Mouse (Mus musculus): ENCODE measurements around the gene Rab44. TPM values are rescaled to one million over a fixed set of nuclear protein-coding genes. Genes with fewer than 3 reads are reported as not detected.

Rab44 gene
- total RNA-seq, 2 experiments from 2014 or later: 0.31 to 0.34 TPM

DNA sequence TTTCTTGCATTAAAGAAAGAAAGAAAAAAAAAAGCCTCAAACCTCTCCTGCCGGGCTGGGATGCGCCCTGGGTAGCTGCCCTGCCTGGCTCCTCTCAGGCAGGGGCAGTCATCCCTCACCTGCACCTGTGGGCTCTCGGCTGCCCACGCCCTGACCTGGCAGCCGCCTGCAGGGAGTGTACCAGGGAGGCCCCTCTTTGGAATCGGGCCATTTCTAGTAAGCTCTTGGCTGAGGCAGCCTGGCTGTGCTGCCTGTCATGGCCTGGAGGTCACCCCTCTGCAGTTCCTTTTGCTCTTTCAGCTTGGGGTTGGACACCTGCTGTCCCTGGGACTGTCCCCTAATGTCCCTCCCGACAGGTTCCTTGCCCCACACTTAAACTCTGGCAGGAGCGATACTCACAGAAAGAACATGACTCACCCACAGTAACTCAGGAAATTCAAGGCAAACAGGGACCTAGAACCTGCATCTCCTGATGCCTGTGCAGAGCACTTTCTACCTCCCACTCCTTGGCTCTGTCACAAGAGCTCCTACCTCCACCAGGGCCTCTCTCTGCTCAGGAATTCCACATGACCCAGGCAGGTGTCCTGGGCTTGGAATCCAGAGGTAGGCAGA is 52.1 kb downstream of the Rab44 start:
- no peak for DNase-seq (ENCODE audit: low spot score)

DNA sequence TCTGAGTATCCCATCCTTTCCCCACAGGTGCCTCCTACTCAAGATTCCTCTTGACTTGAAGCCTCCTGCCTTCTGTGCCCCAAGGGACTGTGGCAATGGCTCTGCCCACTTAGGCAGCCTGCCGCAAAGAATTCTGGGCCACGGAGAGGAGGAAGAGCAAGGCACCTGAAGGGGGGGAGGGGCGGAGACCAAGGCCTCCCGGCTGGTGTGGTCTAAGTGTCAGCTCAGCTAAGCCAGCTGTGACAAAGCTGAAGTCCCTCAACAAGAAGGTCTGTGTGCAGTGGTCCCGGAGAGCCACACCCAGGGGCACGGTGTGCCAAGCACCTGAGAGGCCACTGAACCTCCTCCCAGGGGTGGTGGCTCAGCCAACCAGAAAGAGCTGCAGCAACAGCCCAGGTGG is 53.4 kb downstream of the Rab44 start:
- DNase-seq (ENCODE audit: low spot score): no peak

GRCm38 (mm10) chr17:29168438-29168837 is 54.5 kb downstream of the Rab44 start:
- no peak for DNase-seq (ENCODE audit: low spot score)

DNA sequence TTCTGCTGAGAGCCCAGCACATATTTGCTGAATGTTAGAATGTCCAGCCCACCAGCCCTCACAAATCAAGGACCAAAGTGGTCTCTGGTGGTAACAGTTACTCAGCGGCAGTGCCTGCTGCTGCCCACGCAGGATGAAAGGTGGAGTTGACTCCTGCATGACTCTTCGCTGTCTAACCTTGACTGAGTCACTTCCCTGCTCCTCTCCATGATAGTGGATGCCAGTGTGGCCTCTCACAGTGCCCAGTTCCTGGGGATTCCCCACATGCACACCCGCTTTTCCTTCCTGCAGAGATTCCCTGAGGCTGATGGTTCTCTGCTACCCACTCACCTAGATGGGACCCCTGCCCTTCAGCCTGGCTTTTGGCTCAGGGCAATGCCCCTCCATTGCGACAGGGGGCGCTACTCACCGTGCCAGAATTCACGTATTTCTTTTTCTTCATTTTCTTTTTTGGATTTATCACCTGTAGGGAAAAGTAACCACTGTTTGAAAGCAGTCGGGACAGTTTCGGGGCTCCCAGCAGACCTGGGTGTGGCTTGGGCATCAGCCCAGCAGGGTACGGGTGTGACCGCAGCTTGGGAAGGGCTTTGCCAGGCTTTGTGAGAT is 55.2 kb downstream of the Rab44 start:
- no peak for DNase-seq (ENCODE audit: low spot score)

DNA sequence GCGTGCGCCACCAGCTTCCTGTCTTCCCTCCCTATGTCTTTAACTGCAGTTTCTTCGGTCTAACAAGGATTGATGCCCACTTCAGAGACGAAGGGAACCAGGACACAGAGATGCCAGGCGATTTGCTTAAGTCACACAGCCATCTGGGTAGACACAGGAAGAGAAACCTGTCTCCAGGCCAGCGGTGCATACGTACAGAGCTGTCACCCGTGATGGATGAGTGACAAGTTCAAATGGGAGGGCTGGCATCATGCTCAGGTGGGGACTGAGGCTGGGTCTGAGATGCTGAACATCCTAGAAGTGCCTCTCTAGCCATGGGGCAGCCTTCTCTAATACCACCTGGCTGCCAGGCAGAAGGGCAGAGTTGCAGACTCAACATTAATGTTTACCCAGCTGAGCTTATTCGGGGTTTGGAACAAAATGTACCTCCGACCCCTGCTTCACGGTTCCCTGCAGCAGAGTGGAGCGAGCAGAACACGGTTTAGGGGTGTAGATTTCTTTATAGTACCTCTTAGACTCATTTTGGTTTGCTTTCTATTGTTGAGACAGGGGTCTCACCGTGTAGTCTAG is 56.6 kb downstream of the Rab44 start:
- DNase-seq (ENCODE audit: low spot score): no peak

DNA sequence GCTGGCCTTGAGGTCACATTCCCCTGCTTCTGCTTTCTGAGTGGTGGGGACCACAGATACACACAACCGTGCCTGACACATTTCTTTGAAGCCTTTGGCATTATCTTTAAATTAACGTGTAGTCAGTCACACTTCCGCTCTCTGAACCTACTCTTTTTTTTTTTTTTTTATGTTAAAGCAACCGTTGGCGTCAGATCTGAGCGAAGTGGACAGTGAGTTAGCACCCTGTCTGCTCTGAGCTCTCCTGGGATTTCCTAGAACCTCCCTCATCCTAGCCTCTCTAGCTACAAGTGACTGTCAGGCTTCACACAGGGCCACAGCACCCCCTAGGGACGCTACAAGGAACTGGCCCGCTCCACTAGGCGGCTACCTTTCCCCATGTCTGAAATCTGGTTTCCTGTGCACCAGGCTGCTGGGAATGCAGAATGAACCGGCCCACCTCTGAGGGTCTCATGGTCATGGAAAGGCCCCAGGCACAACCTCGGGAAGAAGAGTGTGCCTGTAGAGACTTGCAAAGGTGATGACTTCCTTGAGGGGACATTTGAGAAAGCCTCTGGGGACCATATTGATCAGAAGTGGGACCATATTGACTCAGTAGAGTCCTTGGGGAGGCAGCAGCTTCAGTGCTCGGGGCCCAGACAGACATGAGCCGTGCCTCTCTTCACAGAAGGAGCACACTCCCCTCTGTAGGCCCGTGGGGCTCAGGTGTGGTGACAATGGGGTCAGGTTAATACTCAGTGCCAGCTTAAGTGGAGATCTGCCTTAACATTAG is 57.2 kb downstream of the Rab44 start:
- DNase-seq (ENCODE audit: low spot score): peak; percentile 85

DNA sequence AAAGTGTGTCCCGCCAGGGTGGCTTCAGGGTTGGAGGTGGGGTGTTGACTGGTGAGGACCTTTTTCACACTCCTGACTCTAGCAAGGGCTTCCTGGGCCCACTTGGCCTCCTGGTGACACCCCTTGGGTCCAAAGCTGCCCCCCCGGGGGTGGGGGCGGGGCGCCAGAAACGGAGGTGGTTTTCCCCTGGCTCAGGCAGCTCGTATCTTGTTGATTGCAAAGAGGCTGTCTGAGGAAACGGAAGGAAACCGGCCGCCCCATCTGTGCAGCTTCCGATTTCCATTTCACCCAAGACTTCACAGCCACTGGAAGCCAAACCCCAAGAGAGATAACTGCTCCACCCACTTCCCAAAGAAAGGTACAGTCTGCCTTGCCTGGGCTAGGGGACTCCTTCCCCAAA is 58.1 kb downstream of the Rab44 start:
- no peak for DNase-seq (ENCODE audit: low spot score)

- no peak for DNase-seq (ENCODE audit: low spot score)
Measured at GRCm38 (mm10) chr17:29173165-29173564, 59.2 kb downstream of the Rab44 start.

DNA sequence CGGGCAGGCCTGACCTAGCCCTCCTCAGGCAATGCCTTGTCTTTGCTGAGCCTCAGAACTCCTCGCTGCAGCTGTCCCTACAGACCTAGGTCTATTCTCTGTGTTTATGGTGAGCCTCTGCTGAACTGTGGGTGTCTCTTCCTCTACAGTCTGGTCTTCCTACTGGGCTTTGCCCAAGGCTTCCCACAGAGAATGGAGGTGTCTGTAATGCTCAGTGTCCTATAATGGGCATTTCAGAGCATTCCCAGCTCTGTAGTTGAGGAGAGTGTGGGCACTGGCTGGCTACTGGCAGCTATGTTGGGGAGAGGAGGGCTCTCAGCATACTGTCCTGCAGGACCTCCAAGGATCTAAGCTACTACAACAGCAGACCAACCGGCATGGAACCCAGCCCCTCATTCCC is 61.7 kb downstream of the Rab44 start:
- no peak for DNase-seq (ENCODE audit: low spot score)

- peak; percentile 54 for DNase-seq (ENCODE audit: low spot score)
Measured at GRCm38 (mm10) chr17:29176391-29177267, 62.7 kb downstream of the Rab44 start.

- no peak for DNase-seq (ENCODE audit: low spot score)
Measured at GRCm38 (mm10) chr17:29178503-29179059, 64.6 kb downstream of the Rab44 start.

GRCm38 (mm10) chr17:29179917-29180316 is 66.0 kb downstream of the Rab44 start:
- DNase-seq (ENCODE audit: low spot score): no peak

DNA sequence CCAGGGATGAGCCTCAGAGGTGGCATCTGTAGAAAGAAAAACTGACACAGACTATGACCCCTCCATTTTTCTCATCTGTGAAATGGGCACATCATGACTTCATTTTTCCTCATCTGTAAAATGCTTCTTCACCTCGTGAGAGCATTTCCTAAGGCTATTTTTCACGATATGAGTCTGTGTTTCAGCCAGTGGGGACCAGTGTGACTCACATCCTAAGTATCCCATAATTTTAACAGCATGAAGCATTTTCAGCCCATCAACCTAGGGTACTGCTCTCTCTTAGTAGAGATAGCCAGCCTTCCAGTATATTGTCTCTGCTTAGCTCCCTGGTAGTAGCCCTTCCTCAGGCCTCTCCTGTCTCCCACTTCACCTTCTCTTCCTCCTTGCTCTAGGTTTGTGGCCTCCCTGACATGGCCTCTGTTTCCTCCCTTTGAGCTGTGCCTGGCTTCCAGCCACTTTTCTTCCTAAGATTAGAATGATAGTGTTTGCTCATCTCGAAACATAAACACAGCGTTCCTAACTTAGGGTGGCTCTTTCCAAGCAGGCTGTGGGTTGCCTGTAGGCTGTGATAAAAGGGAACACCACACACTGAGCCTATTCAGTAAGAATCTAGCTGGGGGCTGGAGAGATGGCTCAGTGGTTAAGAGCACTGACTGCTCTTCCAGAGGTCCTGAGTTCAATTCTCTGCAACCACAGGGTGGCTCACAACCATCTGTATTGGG is 66.6 kb downstream of the Rab44 start:
- DNase-seq (ENCODE audit: low spot score): no peak

- no peak for DNase-seq (ENCODE audit: low spot score)
Measured at GRCm38 (mm10) chr17:29181751-29182150, 67.8 kb downstream of the Rab44 start.

DNA sequence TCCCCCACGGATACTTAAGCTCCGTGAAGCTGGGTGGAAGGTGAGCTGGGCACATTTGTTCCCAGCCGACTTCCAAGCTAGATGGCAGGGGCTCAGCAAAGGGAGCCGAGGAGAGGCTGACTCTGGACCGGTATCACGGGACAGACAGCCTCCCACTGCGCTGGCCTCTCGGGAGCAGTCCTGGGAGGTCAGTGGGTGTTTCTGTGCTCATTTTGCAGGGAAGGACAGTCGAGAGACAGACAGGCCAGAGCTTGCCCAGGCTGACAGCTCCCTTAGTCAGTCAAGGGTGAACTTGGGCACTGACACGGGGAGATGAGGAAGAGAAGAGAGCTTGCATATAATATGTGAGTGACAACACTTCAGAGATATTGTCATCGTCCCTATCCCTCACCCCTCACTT is 69.2 kb downstream of the Rab44 start:
- DNase-seq (ENCODE audit: low spot score): no peak

- DNase-seq (ENCODE audit: low spot score): no peak
Measured at GRCm38 (mm10) chr17:29185376-29186046, 71.6 kb downstream of the Rab44 start.

GRCm38 (mm10) chr17:29186989-29187859 is 73.3 kb downstream of the Rab44 start:
- DNase-seq (ENCODE audit: low spot score): no peak

GRCm38 (mm10) chr17:29188989-29189388 is 75.0 kb downstream of the Rab44 start:
- DNase-seq (ENCODE audit: low spot score): no peak

DNA sequence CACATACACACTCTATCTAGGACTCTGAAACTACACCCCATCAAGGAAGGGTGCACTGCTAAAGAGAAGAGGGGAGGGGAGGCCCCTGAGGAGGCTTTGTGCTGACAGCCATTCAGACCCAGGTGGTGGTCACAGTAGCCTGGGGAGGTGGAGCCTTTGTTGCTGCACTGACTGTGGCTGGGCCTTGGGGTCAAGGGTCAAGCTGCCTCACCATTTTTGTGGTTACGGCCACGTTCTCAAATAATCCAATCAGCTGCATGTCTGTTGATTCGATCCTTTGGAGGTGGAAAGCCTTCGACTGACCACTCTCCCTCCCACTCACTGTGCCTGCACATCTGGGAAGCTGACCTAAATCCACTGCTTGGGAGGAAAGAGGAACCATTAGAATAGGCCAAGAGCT is 81.6 kb downstream of the Rab44 start:
- no peak for DNase-seq (ENCODE audit: low spot score)
